Mouse (Mus musculus): ENCODE data around the gene Ptprg.

The Ptprg gene

DNA sequence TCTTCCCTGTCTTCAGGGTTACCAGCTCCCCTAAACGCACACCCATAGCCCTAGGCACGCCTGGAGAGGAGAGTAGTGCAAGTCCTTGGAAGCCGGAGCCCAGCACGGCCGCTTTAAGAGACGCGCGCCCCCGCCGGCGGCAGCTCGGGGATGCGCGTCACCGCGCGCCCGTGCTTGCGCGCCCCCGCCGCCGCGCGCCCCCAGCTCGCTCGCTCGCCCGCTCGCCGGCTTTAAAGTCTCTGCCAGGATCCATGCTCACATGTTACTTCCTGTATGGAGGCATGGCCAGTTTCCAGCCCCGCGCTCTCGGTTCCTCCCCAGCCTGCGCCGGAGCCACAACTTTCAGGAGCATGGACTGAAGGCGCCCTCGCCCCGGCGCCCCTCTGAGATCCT lies at the start of gene Ptprg:
TSS of gene Ptprg (plus strand) at position 260 of the 393 bp plus-strand sequence.
- in situ Hi-C loops (cut with MboI; ENCODE audit: unreplicated experiment in 2 of 2) = no loop called here

DNA sequence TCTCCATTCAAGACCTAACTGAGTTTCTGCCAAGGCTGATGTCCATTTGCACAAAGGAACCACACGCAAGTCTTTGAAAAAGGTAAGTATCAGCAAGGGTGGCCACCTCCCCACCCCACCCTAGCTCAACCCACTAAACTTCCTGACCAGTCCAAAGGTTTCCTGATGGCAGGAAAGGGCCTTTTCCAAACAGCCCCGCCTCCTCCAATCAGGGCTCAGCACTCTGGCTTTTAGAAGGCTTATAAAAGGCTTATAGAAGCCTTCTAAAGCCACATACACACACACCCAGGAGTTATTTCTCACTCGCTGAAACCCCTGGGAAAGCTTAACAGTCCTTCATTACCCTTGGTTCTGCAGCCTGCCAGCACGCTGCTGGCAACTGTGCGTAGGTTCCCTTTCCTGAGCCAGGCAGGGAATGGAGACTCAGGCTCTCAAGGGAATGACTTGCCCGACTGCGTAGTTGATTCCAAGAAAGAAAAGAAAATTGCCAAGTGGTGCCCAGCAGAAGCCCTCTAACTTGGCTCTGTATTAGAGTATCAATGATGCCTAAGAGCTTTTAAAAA lies 49.4 kb upstream of the Ptprg start:
- in situ Hi-C loops (cut with MboI; ENCODE audit: unreplicated experiment in 2 of 2) = no loop called here

DNA sequence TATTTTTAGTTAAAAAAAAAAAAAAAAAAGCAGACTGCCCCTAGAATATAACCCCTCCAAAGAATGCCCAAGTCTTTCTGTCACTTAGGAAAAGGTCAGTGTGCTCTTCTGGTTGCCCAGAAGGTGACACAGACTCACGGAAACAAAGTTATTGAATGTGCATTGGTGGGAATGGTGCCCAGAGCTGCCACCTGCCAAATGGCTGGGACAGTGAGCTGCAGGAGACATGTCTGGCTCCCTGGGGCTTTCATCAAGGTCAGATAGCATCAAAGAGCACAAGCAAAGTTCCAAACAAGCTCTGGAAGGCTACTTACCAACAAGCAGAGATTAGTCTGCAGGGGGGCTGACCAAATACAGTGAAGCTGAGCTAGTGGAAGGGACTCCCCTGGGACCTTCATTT lies 43.2 kb upstream of the Ptprg start:
- in situ Hi-C loops (cut with MboI; ENCODE audit: unreplicated experiment in 2 of 2) = no loop called here

DNA sequence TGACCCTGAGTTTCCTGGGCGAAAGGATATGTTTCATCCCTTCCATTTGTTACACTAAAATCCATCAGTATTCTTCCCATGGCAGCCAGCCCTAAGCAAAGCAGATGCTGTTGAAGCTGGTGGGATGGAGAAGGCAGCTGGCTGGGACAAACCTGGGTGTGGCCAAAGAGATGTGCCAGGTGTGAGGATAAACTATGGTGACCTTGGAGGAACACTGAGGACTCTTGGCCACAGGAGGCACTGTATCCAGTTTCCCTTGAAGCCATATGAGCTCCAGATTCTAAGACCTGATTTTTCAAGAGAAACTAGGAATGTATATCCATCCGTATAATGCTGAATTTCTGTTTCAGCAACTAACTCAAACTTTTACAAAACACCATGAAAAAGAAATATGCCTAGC lies 34.2 kb upstream of the Ptprg start:
- in situ Hi-C loops (cut with MboI; ENCODE audit: unreplicated experiment in 2 of 2) = no loop called here

DNA sequence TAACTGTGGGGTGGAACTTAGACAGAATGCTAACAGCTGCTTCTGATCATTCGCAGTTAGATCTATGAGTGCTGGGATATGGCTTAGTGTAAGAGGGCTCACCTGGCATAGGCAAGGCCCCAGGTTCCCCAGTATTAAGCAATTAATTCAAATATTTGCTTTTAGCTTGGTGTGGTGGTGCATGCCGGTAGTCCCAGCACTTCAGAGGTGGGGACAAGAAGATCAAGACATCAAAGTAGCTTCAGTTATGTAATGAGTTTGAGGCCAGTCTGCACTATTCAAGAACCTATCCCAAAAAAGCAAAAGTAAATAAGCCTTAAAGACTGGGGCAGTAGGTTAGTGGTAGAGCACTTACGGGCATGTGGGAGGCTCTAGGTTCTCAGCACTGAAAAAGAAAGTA lies 30.3 kb upstream of the Ptprg start:
- in situ Hi-C loops (cut with MboI; ENCODE audit: unreplicated experiment in 2 of 2) = no loop called here

DNA sequence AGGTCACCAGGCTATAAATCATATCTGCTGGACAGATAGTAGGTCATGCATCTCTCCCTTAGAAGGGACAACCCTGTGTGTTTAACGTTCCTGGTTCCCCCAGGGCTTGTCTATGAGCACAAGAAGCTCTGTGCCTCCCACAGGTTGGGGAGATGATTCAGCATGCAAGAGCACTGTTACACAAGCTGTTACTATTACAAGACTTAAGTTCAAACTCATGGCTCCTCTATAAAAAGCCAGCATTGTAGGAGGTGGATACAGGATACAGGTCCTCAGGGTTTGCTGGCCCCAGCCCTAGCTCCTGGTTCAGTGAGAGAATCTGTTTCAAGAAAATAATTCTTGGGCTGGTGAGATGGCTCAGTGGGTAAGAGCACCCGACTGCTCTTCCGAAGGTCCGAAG lies 23.7 kb upstream of the Ptprg start:
- in situ Hi-C loops (cut with MboI; ENCODE audit: unreplicated experiment in 2 of 2) = no loop called here

DNA sequence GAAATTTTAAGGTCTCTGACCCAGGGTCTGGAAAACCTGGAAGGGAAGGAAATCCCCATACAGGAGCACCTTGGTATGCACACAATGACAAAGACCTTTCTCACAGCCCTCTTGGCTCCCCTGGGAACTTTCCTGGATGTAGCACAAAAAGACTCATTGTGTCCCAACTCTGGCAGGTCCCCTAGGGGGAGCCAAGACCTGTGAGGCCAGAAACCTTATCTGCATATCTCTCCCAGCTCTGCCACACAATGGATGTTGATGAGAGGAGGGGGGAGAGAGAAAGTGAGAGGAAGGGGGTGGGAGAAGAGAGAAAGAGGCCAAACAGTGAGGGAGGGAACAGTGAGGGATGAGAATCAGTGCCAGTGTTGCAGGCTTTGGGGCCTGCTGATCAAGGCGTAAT lies 18.9 kb upstream of the Ptprg start:
- in situ Hi-C loops (cut with MboI; ENCODE audit: unreplicated experiment in 2 of 2) = no loop called here

DNA sequence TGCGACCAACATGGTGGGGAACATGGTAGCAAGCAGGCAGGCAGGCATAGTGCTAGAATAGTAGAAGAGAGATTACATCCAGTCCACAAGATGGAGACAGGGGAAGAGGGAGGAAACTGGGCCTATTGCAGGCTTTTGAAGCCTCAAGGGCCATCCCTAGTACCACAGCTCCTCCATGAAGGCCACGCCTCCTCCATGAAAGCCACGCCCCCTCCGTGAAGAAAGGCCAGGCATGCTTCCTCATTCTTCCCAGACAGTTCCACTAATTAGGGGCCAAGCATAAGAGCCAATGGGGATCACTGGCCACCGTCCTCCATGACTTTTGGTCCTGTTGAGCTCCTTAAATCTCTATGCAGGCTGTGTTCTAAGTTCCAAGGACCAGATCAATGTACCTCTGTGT lies 17.2 kb upstream of the Ptprg start:
- in situ Hi-C loops (cut with MboI; ENCODE audit: unreplicated experiment in 2 of 2) = no loop called here

DNA sequence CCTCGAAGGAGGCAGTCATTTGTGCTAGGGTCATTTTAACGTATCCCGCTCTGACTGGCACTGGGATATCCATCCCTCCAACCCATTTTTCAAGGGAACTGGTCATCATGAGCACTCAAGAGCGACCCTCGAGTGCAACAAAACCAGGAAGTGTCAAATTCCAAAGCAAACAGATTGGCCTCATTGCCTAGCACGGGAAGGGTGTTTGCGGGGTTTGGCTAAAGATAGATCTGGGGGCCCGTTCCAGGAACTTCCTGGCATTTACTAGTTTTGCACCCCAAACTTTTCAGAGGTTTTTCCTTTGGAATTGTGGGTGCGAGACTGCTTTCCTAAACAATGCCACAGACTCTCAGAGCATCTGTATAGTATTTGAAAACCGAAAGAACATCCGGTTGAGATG lies 1.4 kb upstream of the Ptprg start:
- in situ Hi-C loops (cut with MboI; ENCODE audit: unreplicated experiment in 2 of 2) = no loop called here

DNA sequence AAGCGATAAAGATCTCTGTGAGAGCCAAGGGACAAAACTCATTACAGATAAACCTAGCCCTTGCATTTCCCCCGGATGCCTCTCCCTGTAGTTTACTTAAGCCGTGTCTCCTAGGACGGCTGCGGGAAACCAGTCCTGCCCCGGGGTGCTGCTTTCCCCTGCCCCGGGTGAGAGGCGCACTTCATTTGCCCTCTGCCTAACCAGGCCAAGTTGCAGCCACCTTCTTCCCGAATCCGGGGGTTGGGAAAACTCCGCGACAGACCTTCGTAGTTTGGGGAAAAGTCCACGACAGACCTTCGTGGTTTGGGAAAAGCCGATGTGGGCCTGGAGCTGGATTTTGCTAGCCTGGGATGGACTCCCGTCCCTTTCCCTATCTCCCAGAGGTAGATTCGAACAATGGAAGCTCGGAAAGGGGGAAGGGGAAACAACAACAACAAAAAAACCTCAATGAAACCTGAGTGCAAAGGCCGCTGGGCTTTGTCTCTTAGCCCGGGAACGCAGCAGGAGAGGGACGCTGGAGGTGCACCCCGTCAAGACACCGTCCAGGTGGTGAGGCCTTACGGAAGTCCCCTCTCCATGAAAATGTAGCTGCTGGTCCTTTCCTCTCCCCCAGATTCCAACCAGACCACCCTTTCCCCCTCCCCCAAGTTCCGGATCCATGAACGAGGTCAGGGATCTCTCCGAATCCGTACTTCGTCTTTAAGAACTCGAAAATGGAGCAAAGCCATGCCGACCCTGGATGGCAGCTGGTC lies 635 bp upstream of the Ptprg start:
- in situ Hi-C loops (cut with MboI; ENCODE audit: unreplicated experiment in 2 of 2) = no loop called here

DNA sequence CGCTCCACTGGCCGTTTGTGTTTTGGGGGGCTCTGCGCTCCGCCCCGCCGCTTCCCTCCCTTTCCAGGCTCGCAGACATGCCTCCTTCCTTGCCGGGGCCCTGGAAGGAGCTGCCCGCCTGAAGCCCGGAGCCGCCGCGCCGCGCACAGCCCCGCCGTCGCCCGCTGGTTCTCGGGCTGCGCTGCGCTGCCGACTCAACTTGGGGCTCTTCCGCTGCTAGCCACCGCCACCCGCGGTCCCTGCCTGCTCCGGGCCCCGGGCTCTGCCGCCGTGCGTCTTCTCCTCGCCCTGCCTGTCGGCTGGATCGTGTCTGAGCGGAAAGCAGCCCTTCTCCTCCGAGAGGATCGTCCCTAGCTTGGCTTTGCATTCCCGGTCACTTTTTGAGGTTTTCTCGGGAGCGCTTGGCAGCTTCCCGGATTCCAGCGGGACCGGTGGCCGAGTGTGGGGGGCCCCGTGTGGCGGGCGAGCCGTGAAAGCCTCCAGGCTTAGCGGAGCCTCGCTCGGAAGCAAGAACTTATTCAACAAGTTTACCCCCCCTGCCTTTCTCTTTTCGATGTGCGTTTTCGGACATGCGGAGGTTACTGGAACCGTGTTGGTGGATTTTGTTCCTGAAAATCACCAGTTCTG lies 460 bp downstream of the Ptprg start:
- in situ Hi-C loops (cut with MboI; ENCODE audit: unreplicated experiment in 2 of 2) = no loop called here

DNA sequence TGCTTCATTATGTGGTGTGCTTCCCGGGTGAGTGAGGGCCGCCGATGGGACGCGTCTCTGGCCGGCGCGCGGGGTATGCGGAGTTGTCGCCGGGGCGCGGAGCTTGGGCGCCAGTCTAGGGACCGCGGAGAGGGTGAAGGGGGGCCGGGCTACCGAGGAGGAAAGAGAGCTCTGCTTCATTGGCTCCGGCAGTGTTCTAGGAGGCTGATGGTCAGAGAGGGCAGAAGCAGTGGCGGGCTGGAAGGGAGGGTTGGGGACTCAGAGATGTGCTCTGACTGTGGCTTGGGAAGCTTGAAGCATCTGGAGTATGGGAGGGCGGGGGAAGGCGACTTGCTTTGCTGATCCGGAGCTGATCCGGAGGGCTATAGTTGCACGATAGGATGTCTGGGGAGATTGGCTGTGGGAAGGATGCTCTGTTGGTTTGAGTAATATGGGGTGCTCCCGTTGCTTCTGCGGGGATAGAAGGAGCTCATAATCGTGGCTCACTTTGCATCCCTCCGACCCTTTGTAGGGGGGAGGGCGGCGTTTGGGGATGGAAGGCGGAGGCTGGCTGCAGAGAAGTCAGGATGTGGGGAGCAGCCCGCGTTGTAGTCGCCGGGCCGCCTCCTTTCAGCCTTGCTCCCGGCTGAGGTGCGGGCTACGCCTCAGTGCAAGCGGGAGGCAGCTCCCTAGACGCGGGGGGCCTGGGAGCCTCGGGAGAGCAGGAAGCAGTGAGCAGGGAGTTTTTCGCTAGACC lies 1.1 kb downstream of the Ptprg start:
- in situ Hi-C loops (cut with MboI; ENCODE audit: unreplicated experiment in 2 of 2) = no loop called here

DNA sequence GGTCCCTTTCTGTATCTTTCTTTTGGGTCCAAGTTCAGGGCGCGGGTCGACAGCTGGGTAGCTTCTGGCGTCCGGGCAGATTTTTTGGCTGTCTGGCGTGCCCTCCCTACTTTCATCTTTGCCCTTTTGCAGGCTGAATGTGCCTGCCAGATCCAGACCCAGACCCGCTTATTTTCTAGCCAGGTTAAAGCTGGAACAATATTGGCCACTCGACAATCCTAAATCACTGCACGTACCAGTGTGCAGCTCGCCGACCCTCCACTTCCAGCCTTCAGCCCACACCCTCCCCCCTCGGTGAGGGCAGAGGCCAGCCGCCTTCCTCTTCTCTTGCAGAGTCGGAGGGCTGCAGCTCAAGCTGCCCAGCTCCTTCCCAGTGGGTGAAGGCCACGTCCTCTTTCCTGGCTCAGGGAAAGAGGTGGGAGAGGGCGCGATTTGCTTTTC lies 1.7 kb downstream of the Ptprg start:
- in situ Hi-C loops (cut with MboI; ENCODE audit: unreplicated experiment in 2 of 2) = no loop called here

DNA sequence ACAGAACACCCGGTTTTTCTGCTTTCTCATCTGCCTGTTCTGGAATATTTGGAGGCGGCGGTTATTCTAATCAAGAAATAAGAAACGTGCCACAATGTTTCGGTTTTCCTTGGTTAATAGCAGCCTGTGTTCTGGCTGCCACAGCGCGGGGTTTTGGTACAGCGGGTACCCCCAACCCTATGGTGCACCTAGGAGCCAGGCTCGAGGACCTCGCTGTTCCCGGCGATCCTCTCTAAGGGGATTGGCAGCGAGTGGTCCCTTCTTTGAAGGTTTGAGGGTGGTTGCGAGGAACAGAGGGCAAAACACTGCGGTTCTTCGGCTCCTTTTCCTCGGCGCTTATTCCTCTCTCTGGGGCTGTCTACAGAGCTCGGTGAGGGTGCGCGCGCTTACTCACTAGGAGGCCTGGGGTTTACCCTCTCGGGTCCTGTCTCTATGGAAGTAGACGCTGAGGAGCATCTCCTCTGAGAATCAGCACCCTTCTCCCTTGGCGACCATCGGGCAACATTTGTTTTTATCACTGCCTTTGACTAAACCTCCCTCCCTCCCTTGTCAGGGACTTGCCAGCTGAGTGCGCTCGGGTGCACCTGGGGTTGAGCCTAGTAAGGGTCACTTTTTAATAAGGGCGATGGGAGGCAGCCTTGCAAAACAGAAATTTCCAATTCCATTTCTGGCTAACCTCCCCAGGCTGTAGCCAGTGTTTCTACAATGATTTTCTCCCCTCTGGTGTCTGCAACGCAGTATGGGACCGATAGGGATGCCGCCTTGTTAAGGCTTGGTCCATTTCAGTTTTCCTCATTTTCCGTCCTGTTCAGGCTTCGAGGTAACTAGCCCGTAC lies 2.4 kb downstream of the Ptprg start:
- in situ Hi-C loops (cut with MboI; ENCODE audit: unreplicated experiment in 2 of 2) = no loop called here

DNA sequence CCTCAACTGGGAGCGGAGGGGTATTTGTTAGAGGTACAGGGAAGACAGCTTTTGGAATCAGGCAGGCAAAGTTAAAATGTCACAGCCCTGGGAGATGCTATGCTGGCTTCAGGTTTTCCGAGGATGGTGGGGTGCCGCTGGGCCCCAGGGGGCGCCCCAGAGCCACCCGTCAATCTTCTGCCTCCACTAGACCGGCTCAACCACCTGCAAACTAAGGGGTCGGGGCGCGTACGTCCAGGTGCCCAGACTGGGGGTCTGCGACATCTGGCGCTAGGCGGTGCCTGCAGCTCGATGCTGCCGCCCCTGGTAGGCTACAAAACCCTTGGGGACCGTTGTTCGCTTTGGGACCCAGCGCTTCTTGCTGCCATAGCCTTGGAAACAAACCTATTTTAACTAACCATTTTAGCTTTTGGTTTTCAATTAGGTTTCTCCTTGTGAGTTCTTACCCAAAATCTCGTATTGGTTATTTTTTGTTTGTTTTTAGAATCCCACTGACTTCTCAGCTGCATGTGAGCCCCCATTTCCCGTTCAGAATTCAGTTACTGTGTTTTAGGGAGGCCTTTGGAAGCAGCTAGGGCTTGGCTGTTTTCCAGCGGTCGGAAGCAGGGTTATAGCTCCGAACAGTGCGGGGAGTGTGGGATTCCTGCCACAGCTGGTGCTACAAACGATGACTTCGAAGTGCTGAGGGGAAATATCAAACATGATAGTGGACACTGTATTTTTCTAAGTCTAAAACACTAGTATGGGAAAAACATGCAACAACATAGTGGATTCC lies 3.2 kb downstream of the Ptprg start:
- in situ Hi-C loops (cut with MboI; ENCODE audit: unreplicated experiment in 2 of 2) = no loop called here

DNA sequence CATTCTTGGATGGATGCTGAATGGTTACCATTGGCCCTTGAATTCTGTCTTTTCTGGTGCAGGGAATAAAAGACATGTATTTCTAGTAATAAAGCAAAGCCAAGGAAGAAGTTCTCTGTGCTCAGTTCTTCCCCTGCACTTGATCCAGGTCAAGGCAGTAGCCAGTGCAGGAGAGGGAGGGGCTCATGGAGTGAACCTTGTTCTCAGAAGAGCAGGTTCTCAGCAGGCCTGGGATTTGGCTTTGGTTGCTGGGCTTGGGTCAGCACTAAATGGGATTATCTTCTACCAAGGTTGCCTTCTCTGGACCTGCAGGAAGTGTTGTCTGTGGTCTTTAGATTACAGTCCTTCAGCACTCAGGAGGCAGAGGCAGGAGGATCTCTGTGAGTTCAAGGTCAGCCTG lies 5.2 kb downstream of the Ptprg start:
- in situ Hi-C loops (cut with MboI; ENCODE audit: unreplicated experiment in 2 of 2) = no loop called here

DNA sequence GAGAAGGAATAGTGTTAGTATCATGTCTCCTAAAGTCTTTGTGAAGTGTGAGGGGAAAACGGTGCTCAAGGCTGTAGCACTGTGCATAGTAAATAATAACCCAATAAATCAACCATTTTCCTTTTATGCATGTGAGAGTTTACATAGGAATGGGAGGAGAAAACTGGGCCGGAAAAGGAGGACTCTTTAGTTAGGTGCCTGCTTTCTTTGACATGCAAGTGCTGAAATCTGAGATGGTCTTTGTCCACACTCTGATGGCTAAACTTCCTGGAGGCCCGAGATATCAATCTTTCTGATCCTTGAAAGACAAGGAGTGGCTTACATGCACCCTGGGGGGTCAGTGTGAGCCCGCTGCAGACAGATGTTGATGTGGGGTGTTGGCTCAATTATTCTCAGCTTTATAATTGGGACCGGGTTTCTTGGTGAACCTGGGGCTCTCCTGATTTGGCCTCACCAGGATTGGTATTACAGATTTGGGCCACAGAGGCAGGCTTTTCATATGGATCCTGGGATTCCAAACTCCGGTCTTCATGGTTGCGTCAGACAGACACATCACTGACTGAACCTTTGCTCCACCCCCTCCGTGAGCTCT lies 7.4 kb downstream of the Ptprg start:
- in situ Hi-C loops (cut with MboI; ENCODE audit: unreplicated experiment in 2 of 2) = no loop called here

DNA sequence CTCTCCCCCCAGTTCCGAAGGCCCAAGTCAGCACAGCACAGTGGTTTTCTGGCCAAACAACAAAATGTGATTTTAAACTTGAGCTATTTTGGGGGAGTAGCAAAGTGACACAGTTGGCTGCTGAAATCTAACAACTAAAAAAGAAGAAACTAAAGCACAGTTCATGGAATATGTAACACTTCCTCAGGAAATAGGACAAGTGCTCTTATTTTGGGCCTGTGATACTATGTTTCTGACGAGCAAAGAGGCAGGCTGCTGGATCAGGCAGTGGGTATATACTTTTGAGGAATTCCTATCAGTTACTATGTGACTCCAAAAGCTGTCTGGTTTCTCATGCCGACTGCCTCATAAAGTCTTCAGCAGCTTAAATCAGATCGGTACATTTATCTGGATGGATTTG lies 8.1 kb downstream of the Ptprg start:
- in situ Hi-C loops (cut with MboI; ENCODE audit: unreplicated experiment in 2 of 2) = no loop called here

DNA sequence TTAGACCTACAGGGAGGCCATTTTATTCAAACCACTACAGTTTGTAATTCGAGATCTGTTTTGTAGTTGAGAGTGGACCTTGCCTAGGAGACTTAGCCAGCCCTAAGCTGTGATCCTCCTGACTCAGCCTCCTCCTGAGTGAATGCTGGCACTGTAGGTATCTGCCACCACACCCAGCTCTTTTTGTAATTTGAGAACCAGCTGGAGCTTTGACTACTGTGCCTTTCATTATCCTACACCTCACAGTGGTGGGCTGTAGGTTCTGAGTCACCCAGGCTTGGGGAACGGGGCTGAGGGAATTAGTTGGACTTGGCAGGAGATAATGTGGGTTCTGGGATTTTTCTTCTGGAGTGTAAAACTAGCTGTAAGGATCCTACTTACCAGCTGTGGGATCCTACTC lies 9.5 kb downstream of the Ptprg start:
- in situ Hi-C loops (cut with MboI; ENCODE audit: unreplicated experiment in 2 of 2) = no loop called here

DNA sequence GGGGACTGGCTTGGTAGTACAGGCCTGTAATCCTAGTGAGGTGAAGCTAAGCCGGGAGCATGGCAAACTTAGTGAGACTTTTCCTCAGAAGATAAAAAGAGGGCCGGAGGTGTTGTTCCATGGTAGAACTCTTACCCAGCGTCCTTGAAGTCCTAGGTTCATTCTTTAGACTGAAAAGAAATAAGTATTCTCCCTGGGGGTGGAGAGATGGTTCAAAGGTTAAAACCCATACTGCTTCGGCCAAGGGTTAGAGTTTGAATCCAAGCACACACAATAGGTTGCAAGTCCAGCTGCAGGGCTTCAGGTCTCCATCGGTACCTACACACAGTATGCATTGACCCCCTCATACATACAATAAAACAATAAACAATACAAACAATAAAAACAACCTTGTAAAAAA lies 10.3 kb downstream of the Ptprg start:
- in situ Hi-C loops (cut with MboI; ENCODE audit: unreplicated experiment in 2 of 2) = no loop called here
